Mouse (Mus musculus) stomach, embryonic 15.5 days (tissue): ENCODE data around the gene Serpinb1c. TPM values are rescaled to one million over a fixed set of nuclear protein-coding genes. Genes with fewer than 3 reads are reported as not detected.
"Not testable (repeated sequence)": the region's sequence is repeated elsewhere in the genome, so short reads cannot be mapped to it uniquely, and the experiment has no call there.

Experiments
- ATAC-seq: fragments of 200-750 bp; cut with Nextera tagmentation; 2 replicates; pipeline ENCODE4 v1.8.0; 2017; ENCODE audit warnings: low read depth, moderate number of reproducible peaks, moderate TSS enrichment; ENCODE audit not compliant: insufficient read depth, low FRiP score
- H3K27ac ChIP-seq: fragments of 300-500 bp; sonication (generic); 2 replicates; pipeline ENCODE4 v1.5.1; 2015; ENCODE audit warnings: mild to moderate bottlenecking, inconsistent platforms
- H3K27me3 ChIP-seq: fragments of 300-500 bp; sonication (generic); replicated peaks from 2 replicates; pipeline ENCODE4 v1.6.1; 2015; ENCODE audit warnings: inconsistent platforms
- H3K36me3 ChIP-seq: fragments of 300-500 bp; sonication (generic); 2 replicates; pipeline ENCODE4 v1.6.1; 2015; ENCODE audit warnings: inconsistent platforms
- H3K4me1 ChIP-seq: fragments of 300-500 bp; sonication (generic); 2 replicates; pipeline ENCODE4 v1.6.1; 2015; ENCODE audit warnings: inconsistent platforms
- H3K4me2 ChIP-seq: fragments of 300-500 bp; sonication (generic); 2 replicates; pipeline ENCODE4 v1.6.1; 2015; ENCODE audit warnings: mild to moderate bottlenecking, inconsistent platforms
- H3K4me3 ChIP-seq: fragments of 300-500 bp; sonication (generic); replicated peaks from 2 replicates; pipeline ENCODE4 v1.5.1; 2015; ENCODE audit warnings: inconsistent platforms
- H3K9ac ChIP-seq: fragments of 300-500 bp; sonication (generic); 2 replicates; pipeline ENCODE4 v1.6.1; 2015; ENCODE audit warnings: inconsistent platforms
- H3K9me3 ChIP-seq: fragments of 300-500 bp; sonication (generic); 2 replicates; pipeline ENCODE4 v1.6.1; 2016; ENCODE audit warnings: inconsistent platforms
- WGBS: fragments of 180-500 bp; shearing (Covaris S2); methylation state at CpG from one replicate; pipeline ENCODE4 v1.1.7; 2015; 5-methylcytosine and 5-hydroxymethylcytosine counted together
- polyA plus RNA-seq: library from polyadenylated mRNA; unstranded; fragments of >200 nt; fragmentation: Nextera tagmentation; extraction: Ambion mirVana; gene quantifications from 2 replicates; pipeline ENCODE4 v1.2.1, GENCODE M21; 2015

Serpinb1c gene
- polyA plus RNA-seq, 1 experiment from 2014 or later: not detected

- no peak overlapping the region for H3K4me3 ChIP-seq
- H3K4me1 ChIP-seq: no peaks in the 10 kb centered on the region
- WGBS: 25% methylated on average over 8 of the region's 8 CpGs
- H3K9ac ChIP-seq: no peak overlapping the region
- peak; percentile 90 for ATAC-seq
- no peak overlapping the region for H3K27ac ChIP-seq
- H3K27me3 ChIP-seq: no peaks in the 10 kb centered on the region
- H3K36me3 ChIP-seq: no peaks in the 10 kb centered on the region
- H3K9me3 ChIP-seq: no peaks in the 10 kb centered on the region
- no peak overlapping the region for H3K4me2 ChIP-seq
Measured at GRCm38 (mm10) chr13:32903211-32903873, 5.3 kb upstream of the Serpinb1c start.

- Histone ChIP-seq H3K9me3 (no peaks in the 10 kb centered on the region), H3K4me2 (no peak overlapping the region), H3K27me3 (no peaks in the 10 kb centered on the region), H3K4me3 (no peak overlapping the region), H3K27ac (no peak overlapping the region), H3K9ac (no peak overlapping the region), H3K36me3 (no peaks in the 10 kb centered on the region), H3K4me1 (no peaks in the 10 kb centered on the region)
- WGBS: 18% methylated on average over 4 of the region's 4 CpGs
- no peak for ATAC-seq
Measured at GRCm38 (mm10) chr13:32902481-32903015, 4.5 kb upstream of the Serpinb1c start.

GRCm38 (mm10) chr13:32900639-32901038, 2.6 kb upstream of the Serpinb1c start:
- Histone ChIP-seq H3K4me1 (no peaks in the 10 kb centered on the region), H3K27me3 (no peaks in the 10 kb centered on the region), H3K9me3 (no peaks in the 10 kb centered on the region), H3K4me2 (no peak overlapping the region), H3K27ac (no peak overlapping the region), H3K4me3 (no peak overlapping the region), H3K9ac (no peak overlapping the region), H3K36me3 (no peaks in the 10 kb centered on the region)
- ATAC-seq: no peak
- WGBS: 26% methylated on average over 2 of the region's 2 CpGs

GRCm38 (mm10) chr13:32899114-32899513, 1.1 kb upstream of the Serpinb1c start:
- H3K27me3 ChIP-seq, H3K4me3 ChIP-seq, H3K4me1 ChIP-seq, H3K9ac ChIP-seq, H3K9me3 ChIP-seq, H3K27ac ChIP-seq, ATAC-seq, H3K4me2 ChIP-seq, H3K36me3 ChIP-seq: not testable (repeated sequence)
- 83% methylated on average over 2 of the region's 2 CpGs for whole genome bisulfite sequencing

GRCm38 (mm10) chr13:32896931-32897330, 1.1 kb downstream of the Serpinb1c start:
- H3K9ac ChIP-seq: no peak overlapping the region
- no peak overlapping the region for H3K4me2 ChIP-seq
- WGBS: 66% methylated on average over 4 of the region's 4 CpGs
- no peaks in the 10 kb centered on the region for H3K4me1 ChIP-seq
- no peaks in the 10 kb centered on the region for H3K27me3 ChIP-seq
- no peak for ATAC-seq
- no peak overlapping the region for H3K27ac ChIP-seq
- H3K4me3 ChIP-seq: no peak overlapping the region
- H3K9me3 ChIP-seq: no peaks in the 10 kb centered on the region
- no peaks in the 10 kb centered on the region for H3K36me3 ChIP-seq

GRCm38 (mm10) chr13:32884755-32885154, 13.3 kb downstream of the Serpinb1c start:
- Histone ChIP-seq H3K4me2 (no peak overlapping the region), H3K36me3 (no peaks in the 10 kb centered on the region), H3K27me3 (no peaks in the 10 kb centered on the region), H3K9ac (no peak overlapping the region), H3K4me1 (no peaks in the 10 kb centered on the region), H3K4me3 (no peak overlapping the region), H3K27ac (no peak overlapping the region), H3K9me3 (no peaks in the 10 kb centered on the region)
- no peak for ATAC-seq

- no peaks in the 10 kb centered on the region for H3K27me3 ChIP-seq
- H3K9me3 ChIP-seq: no peaks in the 10 kb centered on the region
- WGBS: 59% methylated on average over 1 of the region's 1 CpGs
- no peak overlapping the region for H3K4me2 ChIP-seq
- H3K27ac ChIP-seq: no peak overlapping the region
- H3K36me3 ChIP-seq: no peaks in the 10 kb centered on the region
- H3K9ac ChIP-seq: no peak overlapping the region
- ATAC-seq: no peak
- no peaks in the 10 kb centered on the region for H3K4me1 ChIP-seq
- no peak overlapping the region for H3K4me3 ChIP-seq
Measured at GRCm38 (mm10) chr13:32873862-32874261, 24.1 kb downstream of the Serpinb1c start.

GRCm38 (mm10) chr13:32868843-32869242, 29.2 kb downstream of the Serpinb1c start:
- 66% methylated on average over 5 of the region's 5 CpGs for WGBS
- H3K4me3 ChIP-seq: no peak overlapping the region
- H3K27me3 ChIP-seq: no peaks in the 10 kb centered on the region
- H3K9ac ChIP-seq: no peak overlapping the region
- no peaks in the 10 kb centered on the region for H3K4me1 ChIP-seq
- H3K9me3 ChIP-seq: no peaks in the 10 kb centered on the region
- no peaks in the 10 kb centered on the region for H3K36me3 ChIP-seq
- no peak for ATAC-seq
- H3K4me2 ChIP-seq: no peak overlapping the region
- H3K27ac ChIP-seq: no peak overlapping the region

- not testable (repeated sequence) for H3K4me3 ChIP-seq, H3K27me3 ChIP-seq, H3K4me1 ChIP-seq, H3K9me3 ChIP-seq, H3K4me2 ChIP-seq, H3K36me3 ChIP-seq, H3K9ac ChIP-seq, H3K27ac ChIP-seq, ATAC-seq
- 82% methylated on average over 4 of the region's 4 CpGs for WGBS
Measured at GRCm38 (mm10) chr13:32868233-32868632, 29.8 kb downstream of the Serpinb1c start.

GRCm38 (mm10) chr13:32867030-32867429, 31.0 kb downstream of the Serpinb1c start:
- no peaks in the 10 kb centered on the region for H3K36me3 ChIP-seq
- H3K9ac ChIP-seq: no peak overlapping the region
- no peak overlapping the region for H3K4me3 ChIP-seq
- no peak overlapping the region for H3K27ac ChIP-seq
- H3K4me1 ChIP-seq: no peaks in the 10 kb centered on the region
- no peaks in the 10 kb centered on the region for H3K27me3 ChIP-seq
- H3K9me3 ChIP-seq: no peaks in the 10 kb centered on the region
- no peak for ATAC-seq
- WGBS: 59% methylated on average over 2 of the region's 2 CpGs
- H3K4me2 ChIP-seq: no peak overlapping the region

- Histone ChIP-seq H3K36me3 (no peaks in the 10 kb centered on the region), H3K4me1 (no peaks in the 10 kb centered on the region), H3K27me3 (no peaks in the 10 kb centered on the region), H3K27ac (no peak overlapping the region), H3K4me3 (no peak overlapping the region), H3K9me3 (no peaks in the 10 kb centered on the region), H3K9ac (no peak overlapping the region), H3K4me2 (no peak overlapping the region)
- WGBS: 6% methylated on average over 9 of the region's 9 CpGs
- no peak for ATAC-seq
Measured at GRCm38 (mm10) chr13:32866484-32866883, 31.5 kb downstream of the Serpinb1c start.

GRCm38 (mm10) chr13:32865591-32865990, 32.4 kb downstream of the Serpinb1c start:
- 62% methylated on average over 2 of the region's 2 CpGs for WGBS

GRCm38 (mm10) chr13:32864529-32864928, 33.5 kb downstream of the Serpinb1c start:
- WGBS: 81% methylated on average over 3 of the region's 3 CpGs
- H3K4me2 ChIP-seq, H3K36me3 ChIP-seq, H3K9me3 ChIP-seq, H3K27me3 ChIP-seq, H3K9ac ChIP-seq, ATAC-seq, H3K4me1 ChIP-seq, H3K27ac ChIP-seq, H3K4me3 ChIP-seq: not testable (repeated sequence)

More at GRCm38 (mm10) chr13:32865591-32865990, 32.4 kb downstream of the Serpinb1c start:
- Histone ChIP-seq H3K4me2 (no peak overlapping the region), H3K36me3 (no peaks in the 10 kb centered on the region), H3K4me3 (no peak overlapping the region), H3K9ac (no peak overlapping the region), H3K27ac (no peak overlapping the region), H3K27me3 (no peaks in the 10 kb centered on the region), H3K9me3 (no peaks in the 10 kb centered on the region), H3K4me1 (no peaks in the 10 kb centered on the region)
- no peak for ATAC-seq
